Mouse (Mus musculus): ENCODE data around the gene Rab24.

Gene Rab24

DNA sequence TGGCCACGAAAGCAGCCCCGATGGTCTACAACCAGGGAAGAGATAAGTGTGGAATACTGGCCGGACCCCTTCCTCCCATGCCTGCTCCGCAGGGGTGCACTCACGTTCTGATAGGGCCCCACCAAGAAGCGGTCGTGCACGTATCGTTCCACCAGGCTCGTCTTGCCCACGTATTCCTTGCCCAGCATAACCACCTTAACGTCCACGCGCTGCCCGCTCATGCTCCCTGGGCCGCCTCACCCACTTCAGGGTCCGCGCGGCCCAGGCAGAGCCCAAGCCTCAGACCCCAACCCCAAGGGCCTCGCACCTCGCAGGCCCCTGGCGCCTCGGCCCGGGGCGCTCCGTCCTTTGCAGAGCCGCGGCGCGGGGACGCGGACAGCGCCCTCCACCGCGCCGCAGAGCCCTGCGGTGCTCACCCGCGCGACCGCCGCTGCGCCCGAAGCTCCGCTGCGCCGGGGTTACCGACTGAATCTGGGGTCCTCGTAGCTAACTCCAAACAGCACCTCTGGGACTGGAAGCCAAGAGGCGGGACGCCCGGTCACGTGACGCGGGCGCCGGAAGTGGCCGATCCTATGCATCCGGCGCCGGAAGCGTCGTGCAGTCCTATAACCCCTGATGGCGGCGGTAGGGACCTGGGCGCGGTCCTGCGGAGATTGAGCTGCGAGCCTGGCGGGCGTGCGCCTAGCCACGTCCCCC lies at the start of gene Rab24:
Gene Rab24 (minus strand): TSS at position 513 of the 696 bp plus-strand sequence.
- DNase-seq (ENCODE audit: low spot score), result peak; percentile 92

DNA sequence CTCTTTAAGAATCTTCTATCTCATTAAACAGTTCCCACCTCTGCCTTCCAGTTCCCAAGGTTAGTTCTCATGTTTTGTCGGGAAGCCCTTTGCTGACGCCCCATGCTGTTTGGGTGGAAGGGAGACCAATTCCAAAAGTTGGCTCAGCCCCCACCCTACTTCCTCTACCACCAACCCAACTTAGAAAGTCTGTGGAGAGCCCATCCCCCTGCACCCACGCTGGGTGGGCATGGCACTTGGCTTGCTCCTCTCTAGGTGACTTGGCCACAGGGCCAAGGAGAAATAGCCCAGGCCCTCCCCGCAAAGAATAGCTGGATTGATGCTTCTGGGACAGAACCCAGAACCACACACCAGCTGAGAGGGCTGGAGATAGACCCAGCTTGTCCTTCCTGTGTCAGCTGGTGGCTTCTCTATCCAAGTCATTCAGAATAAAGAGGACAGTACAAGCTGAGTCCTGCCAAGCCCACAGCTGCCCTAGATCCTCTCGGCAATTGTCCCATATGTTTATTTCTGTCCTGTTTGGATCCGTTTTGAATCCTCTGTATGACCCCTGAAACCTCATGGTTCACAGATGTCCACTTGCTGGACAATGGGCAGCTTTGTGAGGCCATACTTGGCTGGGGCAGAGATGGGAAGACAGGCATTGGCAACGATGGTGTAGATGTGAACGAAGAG lies 49.4 kb upstream of the Rab24 start:
- no peak for DNase-seq (ENCODE audit: low spot score)

DNA sequence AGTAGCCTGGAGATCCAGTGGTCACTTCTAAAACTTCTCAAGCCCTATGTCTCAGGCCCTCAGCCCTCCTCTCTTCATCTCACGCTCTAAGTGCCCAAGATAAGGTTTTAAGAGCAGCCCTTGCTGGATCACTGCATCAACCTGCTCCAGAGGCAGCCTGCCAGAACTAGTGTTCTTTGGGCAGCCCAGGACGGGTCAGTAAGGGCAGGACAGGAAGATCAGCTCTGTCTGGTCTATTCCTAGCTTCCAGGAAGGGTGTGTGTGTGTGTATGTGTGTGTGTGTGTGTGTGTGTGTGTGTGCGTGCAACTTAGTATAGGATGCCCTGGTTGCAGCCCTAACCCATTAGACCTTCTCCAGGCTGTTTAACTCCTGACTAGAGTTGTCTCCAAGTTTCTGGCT lies 48.5 kb upstream of the Rab24 start:
- DNase-seq (ENCODE audit: low spot score), result no peak

DNA sequence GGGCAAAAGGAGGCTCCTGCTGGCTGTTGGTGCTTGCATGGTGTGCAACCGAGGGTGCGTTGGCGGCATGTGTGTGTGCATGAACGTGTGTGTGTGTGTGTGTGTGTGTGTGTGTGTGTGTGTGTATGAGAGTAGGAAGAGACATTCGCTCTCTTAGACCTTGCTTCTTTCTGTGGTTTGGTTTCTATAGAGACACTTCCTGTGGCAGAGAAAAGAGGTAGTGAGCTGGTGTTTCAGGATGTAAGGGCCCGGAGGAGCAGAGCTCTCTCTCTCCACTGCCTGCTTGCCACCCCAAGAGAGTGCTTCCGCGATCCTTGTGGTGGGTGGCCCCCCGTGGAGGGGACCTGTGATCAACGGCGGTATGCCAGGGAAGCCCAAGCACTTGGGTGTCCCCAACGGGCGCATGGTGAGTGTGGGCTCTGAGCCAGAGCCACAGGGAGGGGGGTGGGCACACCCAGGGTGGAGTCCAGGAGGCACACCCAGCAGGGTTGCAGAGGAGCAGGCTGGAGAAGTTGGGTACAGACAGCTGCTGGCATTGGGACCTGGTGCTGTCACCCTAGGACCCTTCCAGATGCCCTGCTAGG lies 47.9 kb upstream of the Rab24 start, which contains the start of gene Rgs14:
Gene Rgs14 (plus strand): TSS at position 202 of the 584 bp plus-strand sequence.
- no peak for DNase-seq (ENCODE audit: low spot score)

DNA sequence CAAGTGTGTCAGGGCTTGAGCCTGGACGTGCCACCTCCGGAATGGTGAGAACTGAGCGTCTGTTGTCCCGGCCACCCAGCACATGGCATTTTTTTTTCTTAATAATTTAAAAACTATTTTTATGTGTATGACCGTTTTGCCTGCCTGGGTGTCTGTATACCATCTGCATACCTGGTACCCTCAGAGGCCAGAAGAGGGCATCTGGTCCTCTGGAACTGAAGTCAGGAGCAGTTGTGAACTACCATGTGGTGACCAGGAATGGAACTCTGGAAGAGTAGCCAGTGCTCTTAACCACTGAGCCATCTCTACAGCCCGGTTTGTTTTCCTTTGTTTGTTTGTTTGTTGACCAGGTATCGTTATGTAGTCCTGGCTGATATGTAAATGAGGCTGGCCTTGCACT lies 46.7 kb upstream of the Rab24 start:
- DNase-seq (ENCODE audit: low spot score), result no peak

DNA sequence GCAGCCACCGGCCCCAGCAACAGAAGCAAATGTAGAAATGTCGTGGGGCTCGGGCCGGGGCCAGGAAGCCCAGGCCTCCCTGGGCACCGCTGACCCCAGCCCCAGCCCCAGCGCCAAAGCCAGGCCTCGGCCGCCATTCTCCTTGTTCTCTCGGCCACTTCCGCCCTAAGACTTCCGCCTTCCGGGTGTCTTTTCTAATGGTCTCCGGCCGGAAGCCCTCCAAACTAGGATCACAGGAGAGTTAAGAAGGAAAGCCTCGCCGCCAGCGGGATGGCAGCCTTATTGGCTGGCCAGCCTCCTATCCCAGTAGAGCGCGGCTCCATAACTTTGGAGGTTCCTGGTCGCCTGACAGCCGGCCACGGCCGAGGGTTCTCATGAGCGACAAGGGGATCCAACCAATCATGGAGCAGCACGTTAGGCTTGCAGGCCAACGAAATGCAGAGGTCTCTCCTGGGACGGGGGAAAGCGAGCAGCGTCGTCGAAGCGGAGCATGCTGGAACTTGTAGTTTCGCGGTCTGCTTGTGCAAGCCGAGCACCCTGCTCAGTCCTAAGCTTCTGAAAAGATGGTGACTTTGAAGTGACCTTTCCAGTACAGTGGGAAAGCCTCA lies 40.8 kb upstream of the Rab24 start, which contains the start of gene Lman2:
Gene Lman2 (minus strand): TSS at position 331 of the 608 bp plus-strand sequence.
- peak; percentile 91 for DNase-seq (ENCODE audit: low spot score)

DNA sequence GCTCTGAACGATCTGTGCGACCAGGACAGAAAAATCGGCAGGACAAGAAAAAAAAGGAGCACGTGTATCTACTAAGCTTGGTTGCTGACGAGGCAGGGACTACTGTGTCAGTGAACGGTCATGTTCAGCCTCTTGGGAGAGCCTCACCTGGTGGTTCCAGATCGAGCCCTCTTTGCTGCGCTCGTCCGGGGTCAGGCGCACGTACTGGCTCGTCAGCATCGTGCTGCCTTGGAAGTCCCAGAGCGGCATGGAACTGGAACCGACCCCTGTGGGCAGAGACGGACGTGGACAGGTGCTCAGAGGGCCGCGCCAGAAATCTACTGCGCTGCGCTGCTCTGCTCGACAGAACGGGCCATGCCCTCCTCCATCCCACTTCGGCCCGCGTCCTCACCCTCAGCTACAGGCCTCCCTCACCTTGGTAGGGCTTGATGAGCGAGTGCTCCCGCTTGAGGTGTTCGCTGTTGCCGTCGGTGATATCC lies 40.3 kb upstream of the Rab24 start:
- DNase-seq (ENCODE audit: low spot score), result no peak

DNA sequence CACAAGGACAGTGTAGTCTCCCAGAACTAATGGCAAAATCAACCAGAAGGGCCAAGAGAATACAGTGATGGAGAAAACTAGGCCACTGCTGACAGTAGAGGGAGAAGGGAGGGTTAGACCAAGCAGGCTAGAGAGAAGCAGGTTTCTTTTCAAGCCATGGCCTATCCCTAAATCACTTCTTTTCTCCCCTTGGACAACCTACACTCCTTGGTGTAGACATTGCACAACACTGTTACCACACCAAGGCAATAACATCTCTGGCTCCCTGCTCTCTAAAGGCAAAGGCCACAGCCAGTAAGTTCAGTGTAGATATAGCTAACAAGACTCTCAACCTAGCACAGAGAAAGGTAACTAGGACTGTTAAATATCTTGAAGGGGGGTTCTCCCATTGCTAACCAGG lies 39.4 kb upstream of the Rab24 start:
- DNase-seq (ENCODE audit: low spot score), result no peak

DNA sequence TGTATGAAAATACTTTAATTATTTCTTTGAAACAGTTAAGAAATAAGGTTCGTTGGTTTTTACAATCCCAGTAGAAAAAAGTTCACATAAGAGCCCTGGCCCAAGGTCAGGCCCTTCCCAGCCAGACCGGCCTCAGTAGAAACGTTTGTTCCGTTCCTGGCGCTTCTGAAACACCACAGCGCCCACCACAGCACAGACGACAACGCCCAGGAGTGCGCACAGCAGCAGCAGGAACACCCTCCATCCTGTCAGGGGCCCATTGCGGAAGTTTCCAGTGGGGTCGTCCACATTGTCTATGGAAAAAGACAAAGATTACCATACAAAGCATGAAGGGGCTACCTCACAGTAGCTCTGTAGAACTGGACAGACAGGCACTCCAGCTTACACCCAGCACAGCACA lies 25.0 kb upstream of the Rab24 start:
- DNase-seq (ENCODE audit: low spot score), result no peak

DNA sequence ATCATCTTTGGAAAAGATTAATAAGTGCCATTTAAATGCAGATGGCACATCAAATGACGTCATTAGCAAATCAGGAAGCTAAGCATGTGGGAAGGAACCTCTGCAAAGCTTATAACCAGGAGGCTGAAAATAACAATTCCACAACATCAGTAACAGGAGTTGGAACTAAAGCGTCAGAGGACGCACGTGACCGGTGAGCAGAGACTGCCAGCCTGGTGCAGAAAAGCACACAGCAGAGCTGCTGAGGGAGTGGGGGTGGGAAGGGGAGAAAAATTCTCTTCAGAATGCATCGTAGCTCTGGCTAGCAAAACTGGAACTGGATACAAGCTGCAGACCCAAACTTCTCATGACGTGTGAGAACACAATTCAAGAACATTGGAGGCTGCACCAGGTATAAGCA lies 22.5 kb upstream of the Rab24 start:
- no peak for DNase-seq (ENCODE audit: low spot score)

DNA sequence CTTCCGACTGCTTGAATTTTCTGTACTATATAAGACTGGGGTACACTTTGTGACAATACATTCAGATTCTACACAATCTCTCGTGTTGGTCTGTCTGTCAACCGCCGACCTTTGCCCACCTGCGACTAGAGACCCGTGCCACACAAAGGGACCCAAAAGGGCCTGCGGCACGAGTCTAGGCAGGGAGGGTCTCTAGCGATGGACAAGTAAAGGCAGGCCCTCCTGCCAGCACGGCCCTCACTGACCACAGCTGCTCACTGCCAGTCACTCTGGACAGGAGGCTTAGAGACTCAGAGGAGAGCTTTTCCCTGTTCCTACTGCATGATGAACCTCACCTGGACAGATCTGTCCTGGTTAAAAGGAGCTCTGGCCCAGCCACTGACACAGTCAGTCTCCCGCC lies 20.7 kb upstream of the Rab24 start:
- no peak for DNase-seq (ENCODE audit: low spot score)

DNA sequence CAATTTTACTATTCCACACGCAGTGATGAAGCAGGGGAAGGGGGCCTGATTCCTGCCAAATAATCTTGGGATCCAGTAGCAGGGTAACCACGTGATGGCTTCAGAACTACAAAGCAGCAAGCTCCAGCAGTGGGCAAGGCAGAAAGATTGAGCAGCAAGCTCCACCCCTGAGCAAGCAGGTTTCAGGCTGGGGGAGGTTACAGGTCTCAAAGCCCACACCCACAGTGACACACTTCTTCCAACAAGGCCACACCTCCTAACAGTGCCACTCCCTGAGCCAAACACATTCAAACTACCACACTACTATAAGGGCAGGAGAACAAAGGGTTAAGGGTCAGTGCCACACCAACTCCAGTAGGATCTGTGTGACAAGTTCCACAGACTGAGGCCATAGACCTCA lies 17.5 kb upstream of the Rab24 start:
- DNase-seq (ENCODE audit: low spot score), result no peak

DNA sequence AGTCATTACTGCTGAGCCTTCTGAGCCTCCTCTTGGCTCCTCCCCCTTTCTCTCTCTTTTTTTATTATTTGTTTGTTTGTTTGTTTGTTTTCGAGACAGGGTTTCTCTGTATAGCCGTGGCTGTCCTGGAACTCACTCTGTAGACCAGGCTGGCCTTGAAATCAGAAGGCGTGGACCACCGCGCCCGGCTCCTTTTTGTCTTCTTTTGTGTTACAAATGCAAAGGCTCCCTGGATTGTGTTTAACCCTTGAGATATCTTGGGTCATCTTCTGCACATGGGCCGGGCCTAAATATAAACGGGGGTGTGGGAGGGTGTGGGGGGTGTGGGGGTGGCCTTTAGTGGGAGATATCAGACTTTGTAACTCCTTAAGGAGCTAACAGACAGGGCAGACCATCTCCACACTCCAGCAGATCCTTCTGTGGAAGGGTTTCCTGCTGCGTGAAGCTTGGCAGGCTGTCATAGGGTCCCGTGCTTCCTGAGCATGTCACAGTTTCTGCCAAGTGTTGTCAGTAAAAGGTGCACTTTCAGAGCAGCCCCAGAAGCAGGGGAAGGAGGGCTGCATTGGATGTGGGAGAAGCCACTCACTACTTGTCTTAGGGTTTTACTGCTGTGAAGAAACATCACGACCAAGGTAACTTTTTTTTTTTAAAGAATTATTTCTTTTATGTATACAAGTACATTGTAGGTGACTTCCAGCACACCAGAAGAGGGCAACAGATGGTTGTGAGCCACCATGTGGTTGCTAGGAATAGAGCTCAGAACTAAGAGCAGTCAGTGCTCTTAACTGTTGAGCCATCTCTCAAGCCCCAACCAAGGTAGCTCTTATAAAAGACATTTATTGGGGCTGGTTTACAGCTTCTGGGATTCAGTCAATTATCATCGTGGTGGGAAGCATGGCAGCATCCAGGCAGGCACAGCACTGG lies 16.6 kb upstream of the Rab24 start:
- DNase-seq (ENCODE audit: low spot score), result no peak

DNA sequence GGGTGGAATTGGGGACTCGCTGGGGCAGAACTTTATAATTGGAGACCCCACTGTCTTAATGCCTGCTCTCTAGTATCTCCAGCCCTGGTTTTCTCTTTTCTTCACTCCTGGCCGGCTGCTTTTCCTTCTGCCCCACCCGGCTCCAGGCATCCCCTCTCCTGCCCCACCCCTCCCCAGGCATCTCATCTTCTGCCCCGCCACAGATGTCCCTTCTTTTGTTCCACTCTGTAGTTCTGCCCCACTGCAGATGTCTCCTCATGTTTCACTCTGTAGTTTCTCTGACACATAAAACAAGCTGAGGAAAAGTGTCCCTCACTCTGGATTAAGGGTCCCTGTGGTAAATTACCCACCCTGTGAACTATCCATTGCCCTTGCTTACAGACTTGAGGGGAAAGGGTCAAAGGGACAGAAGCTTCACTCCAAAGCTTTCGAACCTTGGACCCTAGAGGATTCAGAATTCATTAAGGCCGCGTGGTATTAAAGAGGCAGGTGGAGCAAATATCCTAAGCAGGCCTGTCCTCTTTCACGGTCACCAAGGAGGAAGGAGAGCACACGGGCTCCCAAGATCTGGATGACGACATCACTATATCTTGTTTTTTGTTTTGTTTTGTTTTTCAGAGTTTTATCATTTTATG lies 15.7 kb upstream of the Rab24 start:
- no peak for DNase-seq (ENCODE audit: low spot score)

DNA sequence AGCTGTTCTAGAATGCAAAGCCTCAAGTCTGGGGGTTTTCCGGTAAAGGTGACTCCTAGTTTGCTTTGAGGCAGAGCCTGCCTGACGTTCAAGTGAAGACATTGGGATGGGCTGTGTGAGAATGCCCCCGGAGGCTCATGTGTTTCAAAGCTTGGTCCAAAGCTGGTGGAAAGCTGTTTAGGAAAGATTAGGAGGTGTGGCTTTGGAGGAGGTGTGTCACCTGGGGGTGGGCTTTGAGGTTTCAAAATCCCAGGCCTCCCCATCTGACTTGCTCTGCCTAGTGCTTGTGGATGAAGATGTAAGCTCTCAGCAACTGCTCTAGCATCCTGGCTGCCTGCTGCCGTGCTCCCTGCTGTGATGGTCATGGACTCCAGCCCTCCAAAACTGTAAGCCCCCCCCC lies 14.0 kb upstream of the Rab24 start:
- no peak for DNase-seq (ENCODE audit: low spot score)

DNA sequence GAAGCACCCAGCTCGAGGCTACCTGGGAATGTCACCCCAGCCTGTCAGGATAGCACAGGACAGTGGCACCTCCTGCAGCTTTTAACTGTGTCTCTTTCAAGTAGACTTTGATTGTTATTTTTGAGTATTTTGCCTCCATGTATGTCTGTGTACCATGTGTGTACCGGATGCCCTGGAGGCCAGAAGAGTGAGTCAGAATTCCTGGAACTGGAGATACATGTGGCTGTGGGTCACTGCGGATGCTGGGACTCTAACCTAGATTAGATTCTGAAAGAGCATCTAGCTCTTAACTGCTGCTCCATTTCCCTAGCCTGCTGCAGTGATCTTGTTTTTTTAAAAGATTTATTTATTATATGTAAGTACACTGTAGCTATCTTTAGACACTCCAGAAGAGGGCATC lies 10.6 kb upstream of the Rab24 start:
- DNase-seq (ENCODE audit: low spot score), result no peak

DNA sequence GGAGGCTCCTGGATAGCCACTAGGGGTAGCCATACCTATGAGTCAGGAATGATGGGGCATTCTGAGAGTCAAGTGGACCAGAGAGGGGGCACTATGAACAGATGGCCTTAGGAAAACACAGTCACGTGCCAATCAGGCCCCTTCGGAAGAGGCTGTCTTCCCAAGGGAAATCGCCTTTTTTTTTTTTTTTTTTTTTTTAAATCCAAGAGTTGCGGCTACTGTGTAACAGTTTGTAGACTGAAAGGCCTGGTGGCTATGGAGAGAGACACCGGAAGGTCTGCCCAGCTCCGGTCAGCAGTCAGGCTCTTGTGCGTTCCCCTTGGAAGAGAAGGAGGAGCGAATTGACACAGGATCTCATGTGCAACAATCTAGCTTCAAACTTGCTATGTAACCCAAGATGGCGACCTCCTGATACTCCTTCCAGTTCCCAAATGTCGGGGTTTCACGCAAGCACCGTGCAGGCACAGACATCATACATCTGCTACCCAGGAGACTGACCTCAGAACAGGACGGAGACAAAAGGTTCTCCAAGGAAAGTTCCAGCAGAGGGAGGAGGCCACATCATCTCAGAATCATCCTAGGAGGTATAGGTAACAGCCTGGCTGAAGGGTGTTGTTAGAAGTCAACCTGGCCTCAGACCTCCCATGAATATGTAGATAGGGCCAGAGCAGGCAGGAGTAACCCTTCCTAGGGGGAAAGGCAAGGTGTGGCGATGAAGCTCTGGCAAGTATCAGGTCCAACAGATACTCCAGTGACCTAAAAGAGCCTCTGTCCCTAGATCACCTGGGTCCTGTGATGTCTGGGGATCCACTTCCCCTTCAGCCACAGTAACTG lies 9.0 kb upstream of the Rab24 start:
- DNase-seq (ENCODE audit: low spot score), result no peak

DNA sequence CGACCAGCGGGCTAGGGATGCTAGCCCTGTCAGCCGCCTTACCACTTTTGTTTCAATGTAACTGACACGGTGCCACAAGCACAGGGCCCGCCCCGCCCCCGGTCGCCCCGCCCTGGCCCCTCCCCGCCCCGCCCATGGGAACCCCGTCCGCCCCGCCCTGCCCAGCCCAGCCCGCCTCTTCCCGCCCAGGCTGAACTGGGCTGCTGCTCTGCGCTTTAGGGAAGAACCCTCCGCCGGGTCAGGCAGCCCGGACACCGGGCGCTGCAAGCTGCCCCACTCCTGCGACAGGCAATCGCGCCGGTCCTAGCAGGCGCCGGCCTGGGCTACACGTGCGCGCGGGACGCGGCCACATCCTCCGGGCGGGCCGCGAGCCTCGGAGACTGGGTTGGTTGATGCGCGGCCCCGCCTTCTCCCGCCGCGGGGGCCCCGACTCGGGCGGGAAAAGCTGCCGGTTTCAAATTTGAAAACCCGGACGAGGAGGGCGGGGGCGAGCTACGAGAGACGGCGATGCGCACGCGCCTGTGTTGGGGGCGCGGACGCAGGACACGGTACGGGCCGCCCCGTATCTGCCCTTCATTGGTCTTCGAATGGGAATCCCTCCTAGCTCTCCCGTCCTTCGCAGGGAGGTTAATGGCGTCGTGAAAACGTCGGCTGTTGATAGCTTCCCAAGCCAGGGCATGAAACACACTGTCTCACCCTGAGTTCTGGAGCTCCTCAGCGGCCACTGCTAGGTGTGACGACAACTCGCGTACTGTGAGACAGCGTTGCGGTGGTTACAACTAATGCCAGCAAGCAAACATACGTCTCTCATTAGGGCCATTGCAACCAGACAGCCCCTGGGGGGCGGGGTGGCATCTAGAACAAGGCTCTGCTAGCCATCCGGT lies 8.2 kb upstream of the Rab24 start, which contains the start of gene Mxd3:
Gene Mxd3 (minus strand): TSS at position 141 of the 884 bp plus-strand sequence.
- DNase-seq (ENCODE audit: low spot score), result peak; percentile 88

DNA sequence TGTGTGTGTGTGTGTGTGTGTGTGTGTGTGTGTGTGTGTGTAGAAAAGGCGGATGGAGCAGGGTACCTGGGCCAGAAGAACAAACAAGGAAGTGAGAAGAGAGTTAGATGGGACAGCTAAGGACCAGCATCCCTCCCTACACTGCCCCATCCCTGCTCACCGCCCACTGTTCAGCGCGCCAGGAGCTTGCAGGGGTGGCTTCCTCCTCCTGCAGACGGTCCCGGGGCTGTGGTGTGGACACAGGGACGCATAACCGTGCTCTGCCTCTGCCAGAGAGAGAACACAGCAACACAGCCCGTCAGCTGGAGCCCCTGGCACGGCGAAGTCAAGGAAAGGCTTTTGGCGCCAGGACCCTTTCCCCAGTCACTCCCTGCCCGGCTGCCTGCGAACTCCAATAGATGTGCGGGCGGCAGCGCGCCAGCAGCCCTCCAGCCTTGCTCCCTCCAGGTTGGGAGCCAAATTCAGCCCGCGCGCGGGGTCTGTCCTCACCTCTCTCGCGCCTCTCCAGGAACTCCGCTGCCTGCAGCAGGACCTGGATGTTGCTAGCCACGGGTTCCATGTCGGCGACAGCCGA lies 7.5 kb upstream of the Rab24 start:
- DNase-seq (ENCODE audit: low spot score), result peak; percentile 76

All from testis, postnatal 10 days (tissue).